Mouse (Mus musculus) ES-Bruce4 (cell line): ENCODE data around the gene Scn4a. TPM values are rescaled to one million over a fixed set of nuclear protein-coding genes. Genes with fewer than 3 reads are reported as not detected.
A peak's percentile ranks its signal among the peaks of the same experiment; 100 is the strongest.

Experiments used
- H3K27ac ChIP-seq: 2 replicates; pipeline ENCODE4 v1.5.1; 2012; ENCODE audit warnings: low read length, inconsistent platforms; ENCODE audit not compliant: insufficient read depth
- H3K27me3 ChIP-seq: 2 replicates; pipeline ENCODE4 v1.6.1; 2012; ENCODE audit warnings: mild to moderate bottlenecking, low read length, inconsistent platforms; ENCODE audit not compliant: control insufficient read depth, poor library complexity, insufficient read depth, severe bottlenecking
- H3K36me3 ChIP-seq: 2 replicates; pipeline ENCODE4 v1.6.1; 2012; ENCODE audit warnings: inconsistent platforms, mild to moderate bottlenecking, low read length, moderate library complexity; ENCODE audit not compliant: control insufficient read depth, poor library complexity, insufficient read depth, severe bottlenecking
- H3K4me1 ChIP-seq: one replicate; pipeline ENCODE4 v1.8.1; 2011; ENCODE audit warnings: low read length; ENCODE audit not compliant: control insufficient read depth, insufficient read depth
- H3K4me3 ChIP-seq: 2 replicates; pipeline ENCODE4 v1.5.1; 2011; ENCODE audit warnings: low read depth, mild to moderate bottlenecking, low read length
- H3K9ac ChIP-seq: 2 replicates; pipeline ENCODE4 v1.6.1; 2012; ENCODE audit warnings: low read depth, mild to moderate bottlenecking, inconsistent platforms; ENCODE audit not compliant: poor library complexity, severe bottlenecking
- H3K9me3 ChIP-seq: replicated peaks from 2 replicates; pipeline ENCODE4 v1.6.1; 2012; ENCODE audit warnings: mild to moderate bottlenecking, low read length, inconsistent platforms; ENCODE audit not compliant: control insufficient read depth, poor library complexity, insufficient read depth, severe bottlenecking
- CTCF ChIP-seq: IDR thresholded peaks from one replicate; pipeline ENCODE4 v1.8.1; 2011; ENCODE audit warnings: low read depth, low read length
- EP300 ChIP-seq: IDR thresholded peaks from 2 replicates; pipeline ENCODE4 v1.6.1; 2011; ENCODE audit warnings: low read depth, low read length; ENCODE audit not compliant: insufficient read depth
- POLR2A ChIP-seq: IDR thresholded peaks from one replicate; pipeline ENCODE4 v1.8.1; 2011; ENCODE audit warnings: low read length; ENCODE audit not compliant: insufficient read depth
- polyA plus RNA-seq: library from polyadenylated mRNA; stranded (reverse); fragments of >200 nt; gene quantifications from 2 replicates; pipeline ENCODE4 v1.2.4, GENCODE M21; 2011; ENCODE audit warnings: low read depth; ENCODE audit not compliant: missing spikeins, insufficient read depth, insufficient read length

The Scn4a gene
- polyA plus RNA-seq, 1 experiment, result not detected

DNA sequence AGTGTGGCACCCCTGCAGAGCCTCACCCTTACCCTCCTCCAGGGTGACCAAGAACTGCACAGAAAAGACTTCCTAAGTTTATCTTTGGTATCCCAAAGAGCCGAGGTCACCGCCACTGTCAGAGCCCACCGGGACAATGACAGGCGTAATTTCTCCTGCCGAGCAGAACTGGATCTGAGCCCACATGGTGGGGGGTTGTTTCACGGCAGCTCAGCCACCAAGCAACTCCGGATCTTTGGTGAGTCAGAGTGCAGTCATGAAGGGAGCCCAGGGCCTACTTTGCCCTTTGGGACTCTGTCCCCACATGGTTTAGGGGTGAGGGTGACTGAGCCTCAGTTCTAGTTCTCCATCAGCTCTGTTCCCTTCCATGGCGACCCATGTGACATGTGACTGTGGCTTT lies 69.0 kb downstream of the Scn4a start:
- H3K27ac ChIP-seq, result no peak overlapping the region
- no peaks in the 10 kb centered on the region for H3K27me3 ChIP-seq
- TF ChIP-seq EP300 (no peak), CTCF (no peak), POLR2A (no peak)
- no peak overlapping the region for H3K9ac ChIP-seq
- H3K4me3 ChIP-seq, result no peak overlapping the region
- H3K36me3 ChIP-seq, result no peaks in the 10 kb centered on the region
- no peaks in the 10 kb centered on the region for H3K9me3 ChIP-seq
- H3K4me1 ChIP-seq, result no peaks in the 10 kb centered on the region

DNA sequence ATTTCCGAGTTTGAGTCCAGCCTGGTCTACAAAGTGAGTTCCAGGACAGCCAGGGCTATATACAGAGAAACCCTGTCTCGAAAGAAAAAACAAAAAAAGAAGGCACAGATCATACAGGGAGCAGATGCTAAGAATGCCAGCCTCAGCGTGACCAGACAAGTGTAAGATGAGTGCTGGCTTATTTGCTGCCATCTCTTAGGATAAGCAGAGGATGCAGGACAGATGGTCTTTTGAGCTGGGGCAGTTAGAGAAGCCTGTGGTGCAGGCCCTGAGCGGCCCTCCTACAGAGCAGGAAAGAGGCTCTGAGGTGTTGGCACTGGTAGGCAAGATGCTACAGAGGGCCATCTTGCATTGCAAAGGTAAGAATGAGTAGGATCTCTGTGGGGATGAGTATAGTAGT lies 69.7 kb downstream of the Scn4a start:
- TF ChIP-seq CTCF (no peak), POLR2A (no peak), EP300 (no peak)
- Histone ChIP-seq H3K4me1 (no peaks in the 10 kb centered on the region), H3K36me3 (no peaks in the 10 kb centered on the region)

DNA sequence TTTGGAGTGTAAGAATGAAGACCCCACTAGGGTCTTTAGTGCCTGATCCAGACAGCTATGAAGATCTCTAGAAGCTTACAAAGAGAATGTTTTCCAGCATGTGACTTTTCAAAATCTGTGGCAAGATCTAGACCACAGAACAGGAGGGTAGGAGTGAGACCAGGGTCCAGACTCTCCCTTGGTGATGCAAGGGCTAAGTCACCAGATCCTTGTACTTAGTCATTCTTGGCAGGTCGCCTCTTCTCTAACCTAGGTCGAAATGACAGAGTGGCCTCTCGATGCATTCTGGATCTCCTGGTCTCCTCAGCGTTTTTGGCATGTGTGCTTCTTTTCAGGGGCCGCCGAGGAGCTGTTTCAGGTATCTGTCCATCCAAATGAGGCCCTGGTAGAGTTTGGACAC lies 70.6 kb downstream of the Scn4a start:
- no peaks in the 10 kb centered on the region for H3K36me3 ChIP-seq
- no peak overlapping the region for H3K4me3 ChIP-seq
- no peaks in the 10 kb centered on the region for H3K4me1 ChIP-seq
- H3K9me3 ChIP-seq, result no peaks in the 10 kb centered on the region
- no peaks in the 10 kb centered on the region for H3K27me3 ChIP-seq
- no peak overlapping the region for H3K27ac ChIP-seq
- H3K9ac ChIP-seq, result no peak overlapping the region
- no peak for TF ChIP-seq EP300
- TF ChIP-seq CTCF, result no peak
- TF ChIP-seq POLR2A, result no peak

More for the DNA sequence above, 69.7 kb downstream of the Scn4a start:
- H3K27me3 ChIP-seq, result no peaks in the 10 kb centered on the region
- no peak overlapping the region for H3K27ac ChIP-seq
- H3K9me3 ChIP-seq, result no peaks in the 10 kb centered on the region
- H3K4me3 ChIP-seq, result no peak overlapping the region
- H3K9ac ChIP-seq, result no peak overlapping the region

- Histone ChIP-seq H3K4me1 (peaks cover 8% of the 10 kb centered on the region), H3K27ac (no peak within 1 kb of the TSS), H3K9ac (no peak within 1 kb of the TSS), H3K27me3 (no peaks in the 10 kb centered on the region), H3K9me3 (no peaks in the 10 kb centered on the region), H3K4me3 (no peak within 1 kb of the TSS), H3K36me3 (no peaks in the 10 kb centered on the region)
- TF ChIP-seq CTCF, result peak; percentile 81
- no peak for TF ChIP-seq POLR2A
- peak; percentile 52; the same call in 1 of the 2 replicates for TF ChIP-seq EP300
Observed at GRCm38 (mm10) chr11:106276454-106276853, 76.6 kb downstream of the Scn4a start, which contains the start of gene Tcam1. Tcam1 (plus strand) TSS chr11:106276672.

DNA sequence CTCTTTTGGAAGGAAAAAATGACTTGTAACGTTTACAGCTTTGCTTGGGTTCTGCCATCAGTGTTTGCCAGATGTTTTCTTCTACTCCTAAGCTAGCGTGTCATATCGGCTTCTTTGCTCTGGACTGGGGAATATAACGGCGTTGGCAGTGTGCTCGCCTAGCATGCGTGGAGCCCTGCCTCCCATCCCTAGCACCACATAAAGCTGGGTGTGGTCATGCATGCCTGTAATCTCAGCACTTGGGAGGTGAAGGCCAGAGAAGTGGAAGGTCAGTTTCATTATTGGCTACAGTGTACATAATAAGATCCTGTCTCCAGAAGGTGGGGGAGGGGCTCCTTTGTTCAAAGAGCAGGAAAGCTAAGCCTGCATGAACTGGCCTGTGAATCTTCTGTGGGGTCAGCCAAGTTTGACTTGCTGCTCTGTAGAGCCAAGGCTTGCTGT lies 78.1 kb downstream of the Scn4a start:
- H3K4me3 ChIP-seq, result no peak overlapping the region
- H3K4me1 ChIP-seq, result peaks cover 8% of the 10 kb centered on the region

GRCm38 (mm10) chr11:106274374-106274773 lies 78.7 kb downstream of the Scn4a start:
- TF ChIP-seq EP300 (no peak), POLR2A (no peak), CTCF (no peak)
- Histone ChIP-seq H3K9ac (peak overlapping the region; percentile 84; the same call in 1 of the 2 replicates), H3K27ac (no peak overlapping the region), H3K27me3 (no peaks in the 10 kb centered on the region), H3K4me1 (peaks cover 8% of the 10 kb centered on the region), H3K9me3 (no peaks in the 10 kb centered on the region), H3K4me3 (no peak overlapping the region), H3K36me3 (no peaks in the 10 kb centered on the region)

More for the DNA sequence above, 78.1 kb downstream of the Scn4a start:
- Histone ChIP-seq H3K36me3 (no peaks in the 10 kb centered on the region), H3K9me3 (no peaks in the 10 kb centered on the region), H3K27me3 (no peaks in the 10 kb centered on the region), H3K27ac (no peak overlapping the region), H3K9ac (no peak overlapping the region)
- TF ChIP-seq POLR2A (no peak), CTCF (no peak), EP300 (no peak)
